Mouse (Mus musculus) erythroblast, embryonic 14.5 days (primary cell): ENCODE measurements around the gene Ift27.

ENCODE experiments used
- GATA1 ChIP-seq: IDR thresholded peaks from 2 replicates; pipeline ENCODE4 v1.6.1; 2012; ENCODE audit warnings: low read length, inconsistent platforms, mixed read lengths
- TAL1 ChIP-seq: IDR thresholded peaks from 3 replicates; pipeline ENCODE4 v1.6.1; 2012; ENCODE audit warnings: low read length, inconsistent platforms, mixed read lengths

DNA sequence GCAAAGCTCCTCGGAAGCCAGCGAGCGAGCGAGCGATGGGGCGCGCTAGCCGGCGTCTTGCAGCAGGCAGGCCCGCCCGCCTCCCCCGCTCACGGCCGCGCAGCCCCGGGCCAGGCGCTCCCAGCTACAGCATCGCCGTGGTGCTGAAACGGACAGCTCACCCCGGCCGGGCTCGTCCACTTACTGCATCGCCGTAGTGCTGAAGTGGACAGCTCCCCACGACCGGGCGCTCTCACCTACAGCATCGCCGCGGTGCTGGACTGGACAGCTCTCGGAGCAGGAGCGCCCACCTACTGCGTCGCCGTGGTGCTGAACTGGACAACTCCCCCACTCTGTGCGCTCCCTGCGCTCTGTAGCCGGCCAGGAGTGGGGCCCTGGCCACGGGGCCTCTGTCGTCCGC, 54.2 kb downstream of the Ift27 start, which contains the start of gene Cacng2:
- no peak for TF ChIP-seq TAL1
- TF ChIP-seq GATA1, result no peak
